ENCODE assay signal across 7 mouse cellular contexts in genomic region chr11:100527458-100528374, GRCm38 (mm10). TPM values are rescaled to one million over a fixed set of nuclear protein-coding genes. Genes with fewer than 3 reads are reported as not detected.
A peak's percentile ranks its signal among the peaks of the same experiment; 100 is the strongest.
DNase-seq lines count a peak whose midpoint lies in the region; ATAC-seq lines count a peak whose summit lies in the region.

Gene Acly (minus strand): TSS chr11:100528000.

- peak within 1 kb of the TSS; percentile 92 for H3K4me2 ChIP-seq in intestine, embryonic 16.5 days (ENCODE audit: low read depth, low read length)
- peak within 1 kb of the TSS; percentile 64 for H3K4me2 ChIP-seq in midbrain, embryonic 11.5 days

- DNase-seq in adrenal gland, adult 8-10 months = peak; percentile 99
- DNase-seq in embryo, embryonic 9.5 days (ENCODE audit: extremely low spot score) = peak; percentile 99
- DNase-seq in gastrocnemius, postnatal 4 days (ENCODE audit: low spot score in 2 of 2) = peak; percentile 98 to 99
- DNase-seq in left cerebral cortex, postnatal 36 days (ENCODE audit: low spot score in 2 of 2) = peak; percentile 96 to 97
- DNase-seq in midbrain, embryonic 11.5 days (ENCODE audit: low spot score, missing footprints) = peak; percentile 100
- DNase-seq in skeletal muscle tissue, adult 2 months (ENCODE audit: low read depth, low spot score) = peak; percentile 98

- H3K9ac ChIP-seq in intestine, embryonic 16.5 days (ENCODE audit: low read depth, low read length) = peak within 1 kb of the TSS; percentile 76
- H3K9ac ChIP-seq in midbrain, embryonic 11.5 days (ENCODE audit: low read length) = peak within 1 kb of the TSS; percentile 94

- ATAC-seq in intestine, embryonic 16.5 days = peak; percentile 98
- ATAC-seq in midbrain, embryonic 11.5 days (ENCODE audit: low FRiP score) = peak; percentile 98

- H3K4me3 ChIP-seq in intestine, embryonic 16.5 days (ENCODE audit: low read length) = peak within 1 kb of the TSS; percentile 64
- H3K4me3 ChIP-seq in midbrain, embryonic 11.5 days (ENCODE audit: low read depth, low read length) = peak within 1 kb of the TSS; percentile 87

- H3K4me1 ChIP-seq in intestine, embryonic 16.5 days (ENCODE audit: control insufficient read depth, insufficient read depth, low read length) = peaks cover 37% of the 10 kb centered on the region
- peaks cover 19% of the 10 kb centered on the region for H3K4me1 ChIP-seq in midbrain, embryonic 11.5 days (ENCODE audit: control insufficient read depth, insufficient read depth, low read length)

- intact Hi-C loops in left cerebral cortex, postnatal 36 days (cut with DNase I) = no loop called here

- peaks cover 6% of the 10 kb centered on the region for H3K36me3 ChIP-seq in intestine, embryonic 16.5 days (ENCODE audit: control insufficient read depth, insufficient read depth, low read length)
- H3K36me3 ChIP-seq in midbrain, embryonic 11.5 days (ENCODE audit: control insufficient read depth, insufficient read depth, low read length) = peaks cover 8% of the 10 kb centered on the region

- H3K9me3 ChIP-seq in intestine, embryonic 16.5 days (ENCODE audit: control insufficient read depth, low read length) = no peaks in the 10 kb centered on the region
- no peaks in the 10 kb centered on the region for H3K9me3 ChIP-seq in midbrain, embryonic 11.5 days (ENCODE audit: control insufficient read depth, low read length)

- peak within 1 kb of the TSS; percentile 68 for H3K27ac ChIP-seq in intestine, embryonic 16.5 days (ENCODE audit: low read length)
- H3K27ac ChIP-seq in midbrain, embryonic 11.5 days (ENCODE audit: low read depth, low read length) = peak within 1 kb of the TSS; percentile 77

- H3K27me3 ChIP-seq in intestine, embryonic 16.5 days (replicated peaks; ENCODE audit: control insufficient read depth, insufficient read depth, low read length) = no peaks in the 10 kb centered on the region
- no peaks in the 10 kb centered on the region for H3K27me3 ChIP-seq in midbrain, embryonic 11.5 days (ENCODE audit: control insufficient read depth, insufficient read depth, low read length)

- under 1% methylated on average over 54 of the region's 54 CpGs for WGBS in intestine, embryonic 16.5 days
- under 1% methylated on average over 54 of the region's 54 CpGs for WGBS in midbrain, embryonic 11.5 days

RNA-seq across cellular contexts. Expression of gene Acly, which starts in this region (rescaled TPM):
- 1,000 to 10,000 TPM; 1,202 to 1,723 (median 1,362) TPM for total RNA-seq in adrenal gland, adult 8-10 months (2022)
- total RNA-seq in gastrocnemius, postnatal 4 days (2021) = 10 to 100 TPM; 54.1 to 57.9 TPM
- 131 and 132 TPM in 2 replicates for polyA plus RNA-seq in intestine, embryonic 16.5 days (2015; fragmentation: Nextera tagmentation; extraction: Ambion mirVana)
- 100 to 1,000 TPM; 117 to 123 TPM for total RNA-seq in left cerebral cortex, postnatal 36 days (2021)
- polyA plus RNA-seq in midbrain, embryonic 11.5 days (2014; fragmentation: Nextera tagmentation; extraction: Ambion mirVana) = 298 and 314 TPM in 2 replicates

Comparison
In these comparisons a context has a peak if more than half of its experiments do, and no peak if none do; other contexts are left out.
1. Peak in every context shown above with its lines: DNase-seq, ATAC-seq, H3K4me3 ChIP-seq and H3K27ac ChIP-seq.
2. RNA of gene Acly (total RNA-seq): 1,202 to 1,723 TPM in adrenal gland, adult 8-10 months; 117 to 123 TPM in left cerebral cortex, postnatal 36 days and 54.1 to 57.9 TPM in gastrocnemius, postnatal 4 days; every median in the first group is over 4 times any median in the second.